Mouse (Mus musculus): ENCODE data around the gene Cd2bp2. TPM values are rescaled to one million over a fixed set of nuclear protein-coding genes. Genes with fewer than 3 reads are reported as not detected.
A peak's percentile ranks its signal among the peaks of the same experiment; 100 is the strongest.

Cd2bp2 gene
- polyA plus RNA-seq, 1 experiment: 58.5 TPM

GRCm38 (mm10) chr7:127145387-127146266 lies 50.2 kb downstream of the Cd2bp2 start:
- Histone ChIP-seq H3K4me3 (ENCODE audit: insufficient read depth, low read length) (no peak overlapping the region), H3K4me1 (ENCODE audit: control insufficient read depth, insufficient read depth, low read length) (peaks cover 34% of the 10 kb centered on the region), H3K27ac (ENCODE audit: insufficient read depth, low read depth, low read length) (peak overlapping the region; percentile 51)
- TF ChIP-seq CTCF (IDR thresholded peaks at IDR 0.05; ENCODE audit: low read depth, low read length) (no peak), POLR2A (IDR thresholded peaks at IDR 0.05; ENCODE audit: borderline replicate concordance, low read depth, low read length) (no peak)

GRCm38 (mm10) chr7:127144412-127144811 lies 51.4 kb downstream of the Cd2bp2 start:
- TF ChIP-seq CTCF (IDR thresholded peaks at IDR 0.05; ENCODE audit: low read depth, low read length) (no peak), POLR2A (IDR thresholded peaks at IDR 0.05; ENCODE audit: borderline replicate concordance, low read depth, low read length) (no peak)
- H3K4me1 ChIP-seq (ENCODE audit: control insufficient read depth, insufficient read depth, low read length): peaks cover 34% of the 10 kb centered on the region
- no peak overlapping the region for H3K27ac ChIP-seq (ENCODE audit: insufficient read depth, low read depth, low read length)
- H3K4me3 ChIP-seq (ENCODE audit: insufficient read depth, low read length): no peak overlapping the region

- Histone ChIP-seq H3K4me1 (ENCODE audit: control insufficient read depth, insufficient read depth, low read length) (peaks cover 32% of the 10 kb centered on the region), H3K4me3 (ENCODE audit: insufficient read depth, low read length) (no peak overlapping the region), H3K27ac (ENCODE audit: insufficient read depth, low read depth, low read length) (no peak overlapping the region)
- TF ChIP-seq CTCF (IDR thresholded peaks at IDR 0.05; ENCODE audit: low read depth, low read length): no peak
- no peak for TF ChIP-seq POLR2A (IDR thresholded peaks at IDR 0.05; ENCODE audit: borderline replicate concordance, low read depth, low read length)
Observed at GRCm38 (mm10) chr7:127142666-127143065, 53.2 kb downstream of the Cd2bp2 start.

GRCm38 (mm10) chr7:127142214-127142613 lies 53.6 kb downstream of the Cd2bp2 start:
- no peak overlapping the region for H3K4me3 ChIP-seq (ENCODE audit: insufficient read depth, low read length)
- H3K27ac ChIP-seq (ENCODE audit: insufficient read depth, low read depth, low read length): no peak overlapping the region
- peaks cover 35% of the 10 kb centered on the region for H3K4me1 ChIP-seq (ENCODE audit: control insufficient read depth, insufficient read depth, low read length)
- TF ChIP-seq POLR2A (IDR thresholded peaks at IDR 0.05; ENCODE audit: borderline replicate concordance, low read depth, low read length) (no peak), CTCF (IDR thresholded peaks at IDR 0.05; ENCODE audit: low read depth, low read length) (no peak)

Other genes starting within 250 kb of the Cd2bp2 start
- gene Asphd1, start 246.5 kb downstream of the Cd2bp2 start, polyA plus RNA-seq (2012; ENCODE audit: insufficient read depth, insufficient read length, missing spikeins): not detected in 2 replicates
- gene Sez6l2, start 245.5 kb downstream of the Cd2bp2 start, polyA plus RNA-seq (2012; ENCODE audit: insufficient read depth, insufficient read length, missing spikeins): 1.6 and 2.6 TPM in 2 replicates
- 112 and 118 TPM in 2 replicates for gene Cdipt, start 220.1 kb downstream of the Cd2bp2 start, polyA plus RNA-seq (2012; ENCODE audit: insufficient read depth, insufficient read length, missing spikeins)
- 7.3 and 7.4 TPM in 2 replicates for gene Cdiptos, start 220.0 kb downstream of the Cd2bp2 start, polyA plus RNA-seq (2012; ENCODE audit: insufficient read depth, insufficient read length, missing spikeins)
- 95.9 and 96.2 TPM in 2 replicates for gene Mvp, start 181.4 kb downstream of the Cd2bp2 start, polyA plus RNA-seq (2012; ENCODE audit: insufficient read depth, insufficient read length, missing spikeins)
- 9.2 and 17.6 TPM in 2 replicates for gene Pagr1b, start 179.6 kb downstream of the Cd2bp2 start, polyA plus RNA-seq (2012; ENCODE audit: insufficient read depth, insufficient read length, missing spikeins)
- 20.3 and 22.2 TPM in 2 replicates for gene Pagr1a, start 178.7 kb downstream of the Cd2bp2 start, polyA plus RNA-seq (2012; ENCODE audit: insufficient read depth, insufficient read length, missing spikeins)
- gene Gm42742, start 175.0 kb downstream of the Cd2bp2 start, polyA plus RNA-seq (2012; ENCODE audit: insufficient read depth, insufficient read length, missing spikeins): 31.3 and 44.3 TPM in 2 replicates
- 2.8 TPM in 1 of 2 replicates, not detected in the other for gene Prrt2, start 174.8 kb downstream of the Cd2bp2 start, polyA plus RNA-seq (2012; ENCODE audit: insufficient read depth, insufficient read length, missing spikeins)
- gene Maz, start 169.0 kb downstream of the Cd2bp2 start, polyA plus RNA-seq (2012; ENCODE audit: insufficient read depth, insufficient read length, missing spikeins): 161 and 164 TPM in 2 replicates
- 40.8 and 48.5 TPM in 2 replicates for gene Kif22, start 153.6 kb downstream of the Cd2bp2 start, polyA plus RNA-seq (2012; ENCODE audit: insufficient read depth, insufficient read length, missing spikeins)
- gene Zg16, start 108.7 kb downstream of the Cd2bp2 start, polyA plus RNA-seq (2012; ENCODE audit: insufficient read depth, insufficient read length, missing spikeins): not detected in 2 replicates
- gene AI467606, start 104.7 kb downstream of the Cd2bp2 start, polyA plus RNA-seq (2012; ENCODE audit: insufficient read depth, insufficient read length, missing spikeins): 41.2 and 41.4 TPM in 2 replicates
- gene Qprt, start 73.8 kb downstream of the Cd2bp2 start, polyA plus RNA-seq (2012; ENCODE audit: insufficient read depth, insufficient read length, missing spikeins): 0.71 TPM in 1 of 2 replicates, not detected in the other
- 34.5 and 36.3 TPM in 2 replicates for gene Spn, start 58.2 kb downstream of the Cd2bp2 start, polyA plus RNA-seq (2012; ENCODE audit: insufficient read depth, insufficient read length, missing spikeins)
- 67.2 and 71.7 TPM in 2 replicates for gene Tbc1d10b, start 12.4 kb upstream of the Cd2bp2 start, polyA plus RNA-seq (2012; ENCODE audit: insufficient read depth, insufficient read length, missing spikeins)
- 3.9 and 6.9 TPM in 2 replicates for gene Mylpf, start 12.8 kb upstream of the Cd2bp2 start, polyA plus RNA-seq (2012; ENCODE audit: insufficient read depth, insufficient read length, missing spikeins)
- 6.5 and 6.8 TPM in 2 replicates for gene Zfp553, start 37.0 kb upstream of the Cd2bp2 start, polyA plus RNA-seq (2012; ENCODE audit: insufficient read depth, insufficient read length, missing spikeins)
- 2.9 and 5.8 TPM in 2 replicates for gene Sept1, start 37.1 kb upstream of the Cd2bp2 start, polyA plus RNA-seq (2012; ENCODE audit: insufficient read depth, insufficient read length, missing spikeins)
- gene Zfp771, start 48.2 kb upstream of the Cd2bp2 start, polyA plus RNA-seq (2012; ENCODE audit: insufficient read depth, insufficient read length, missing spikeins): 10.9 and 12.4 TPM in 2 replicates
- gene Dctpp1, start 64.7 kb upstream of the Cd2bp2 start, polyA plus RNA-seq (2012; ENCODE audit: insufficient read depth, insufficient read length, missing spikeins): 25.6 and 27.3 TPM in 2 replicates
- gene Sephs2, start 78.0 kb upstream of the Cd2bp2 start, polyA plus RNA-seq (2012; ENCODE audit: insufficient read depth, insufficient read length, missing spikeins): 72.2 and 77.0 TPM in 2 replicates
- gene Itgal, start 100.2 kb upstream of the Cd2bp2 start, polyA plus RNA-seq (2012; ENCODE audit: insufficient read depth, insufficient read length, missing spikeins): 42.3 and 49.7 TPM in 2 replicates
- gene Zfp768, start 149.5 kb upstream of the Cd2bp2 start, polyA plus RNA-seq (2012; ENCODE audit: insufficient read depth, insufficient read length, missing spikeins): 14.9 and 16.2 TPM in 2 replicates
- 6.3 and 6.8 TPM in 2 replicates for gene Zfp747, start 180.0 kb upstream of the Cd2bp2 start, polyA plus RNA-seq (2012; ENCODE audit: insufficient read depth, insufficient read length, missing spikeins)
- 2.8 and 2.9 TPM in 2 replicates for gene 9130019O22Rik, start 191.1 kb upstream of the Cd2bp2 start, polyA plus RNA-seq (2012; ENCODE audit: insufficient read depth, insufficient read length, missing spikeins)
- 3.4 and 3.9 TPM in 2 replicates for gene E430018J23Rik, start 197.6 kb upstream of the Cd2bp2 start, polyA plus RNA-seq (2012; ENCODE audit: insufficient read depth, insufficient read length, missing spikeins)
- gene Zfp764, start 210.8 kb upstream of the Cd2bp2 start, polyA plus RNA-seq (2012; ENCODE audit: insufficient read depth, insufficient read length, missing spikeins): 6.1 and 8.5 TPM in 2 replicates
- gene Zfp688, start 226.0 kb upstream of the Cd2bp2 start, polyA plus RNA-seq (2012; ENCODE audit: insufficient read depth, insufficient read length, missing spikeins): 17.7 and 20.0 TPM in 2 replicates